Mouse (Mus musculus) heart, embryonic 15.5 days (tissue): Measurements from ENCODE around the gene Plau. TPM values are rescaled to one million over a fixed set of nuclear protein-coding genes. Genes with fewer than 3 reads are reported as not detected.

Experiments used
- ATAC-seq: fragments of 200-750 bp; cut with Nextera tagmentation; replicated peaks from 2 replicates; pipeline ENCODE4 v1.8.0; 2017; ENCODE audit warnings: low read depth, moderate TSS enrichment; ENCODE audit not compliant: insufficient number of reproducible peaks, insufficient read depth, low FRiP score
- H3K27ac ChIP-seq: fragments of 300-500 bp; sonication (generic); 2 replicates; pipeline ENCODE4 v1.5.1; 2015; ENCODE audit warnings: mild to moderate bottlenecking, inconsistent platforms
- H3K27me3 ChIP-seq: fragments of 300-500 bp; sonication (generic); 2 replicates; pipeline ENCODE4 v1.6.1; 2015; ENCODE audit warnings: inconsistent platforms
- H3K36me3 ChIP-seq: fragments of 300-500 bp; sonication (generic); 2 replicates; pipeline ENCODE4 v1.6.1; 2015; ENCODE audit warnings: mild to moderate bottlenecking, inconsistent platforms
- H3K4me1 ChIP-seq: fragments of 300-500 bp; sonication (generic); replicated peaks from 2 replicates; pipeline ENCODE4 v1.6.1; 2015; ENCODE audit warnings: inconsistent platforms
- H3K4me2 ChIP-seq: fragments of 300-500 bp; sonication (generic); 2 replicates; pipeline ENCODE4 v1.6.1; 2015; ENCODE audit warnings: inconsistent platforms, mild to moderate bottlenecking, moderate library complexity
- H3K4me3 ChIP-seq: fragments of 300-500 bp; sonication (generic); 2 replicates; pipeline ENCODE4 v1.5.1; 2015; ENCODE audit warnings: mild to moderate bottlenecking, inconsistent platforms
- H3K9ac ChIP-seq: fragments of 300-500 bp; sonication (generic); 2 replicates; pipeline ENCODE4 v1.6.1; 2015; ENCODE audit warnings: mild to moderate bottlenecking, inconsistent platforms
- H3K9me3 ChIP-seq: fragments of 300-500 bp; sonication (generic); replicated peaks from 2 replicates; pipeline ENCODE4 v1.6.1; 2016; ENCODE audit warnings: inconsistent platforms
- WGBS: fragments of 180-500 bp; shearing (Covaris S2); methylation state at CpG from one replicate; pipeline ENCODE4 v1.1.7; 2015; ENCODE audit warnings: mixed read lengths; 5-methylcytosine and 5-hydroxymethylcytosine counted together
- polyA plus RNA-seq: library from polyadenylated mRNA; unstranded; fragments of >200 nt; fragmentation: Nextera tagmentation; extraction: Ambion mirVana; gene quantifications from 2 replicates; pipeline ENCODE4 v1.2.1, GENCODE M21; 2015

Plau gene
- polyA plus RNA-seq, 1 experiment from 2014 or later = 1.4 TPM

GRCm38 (mm10) chr14:20795423-20796152, 40.9 kb upstream of the Plau start:
- Histone ChIP-seq H3K4me2 (peak overlapping the region; percentile 88), H3K27me3 (no peaks in the 10 kb centered on the region), H3K9ac (peak overlapping the region; percentile 91), H3K9me3 (no peaks in the 10 kb centered on the region), H3K27ac (peak overlapping the region; percentile 92), H3K4me1 (peaks cover 41% of the 10 kb centered on the region), H3K36me3 (peaks cover 14% of the 10 kb centered on the region), H3K4me3 (peak overlapping the region; percentile 94)
- no peak for ATAC-seq
- WGBS = 53% methylated on average over 8 of the region's 9 CpGs

GRCm38 (mm10) chr14:20796170-20796569, 40.3 kb upstream of the Plau start:
- Histone ChIP-seq H3K27ac (peak overlapping the region; percentile 92), H3K27me3 (no peaks in the 10 kb centered on the region), H3K9ac (no peak overlapping the region), H3K36me3 (peaks cover 9% of the 10 kb centered on the region; the same call in 1 of the 2 replicates), H3K4me1 (peaks cover 35% of the 10 kb centered on the region), H3K4me2 (no peak overlapping the region; the same call in 1 of the 2 replicates), H3K4me3 (no peak overlapping the region), H3K9me3 (no peaks in the 10 kb centered on the region)
- 71% methylated on average over 8 of the region's 8 CpGs for WGBS
- ATAC-seq = no peak

GRCm38 (mm10) chr14:20796643-20797042, 39.8 kb upstream of the Plau start:
- Histone ChIP-seq H3K4me2 (no peak overlapping the region), H3K4me1 (peaks cover 31% of the 10 kb centered on the region), H3K27ac (no peak overlapping the region), H3K9ac (no peak overlapping the region), H3K36me3 (peaks cover 4% of the 10 kb centered on the region; the same call in 1 of the 2 replicates), H3K9me3 (no peaks in the 10 kb centered on the region), H3K27me3 (no peaks in the 10 kb centered on the region), H3K4me3 (no peak overlapping the region)
- no peak for ATAC-seq
- WGBS = 72% methylated on average over 8 of the region's 8 CpGs

- no peak for ATAC-seq
- Histone ChIP-seq H3K9ac (no peak overlapping the region), H3K4me1 (peaks cover 20% of the 10 kb centered on the region), H3K9me3 (no peaks in the 10 kb centered on the region), H3K36me3 (no peaks in the 10 kb centered on the region), H3K27ac (no peak overlapping the region), H3K4me2 (0 out of 2 replicates have a peak overlapping the region, but pooled peaks have one; percentile 8), H3K27me3 (no peaks in the 10 kb centered on the region), H3K4me3 (no peak overlapping the region)
- 80% methylated on average over 6 of the region's 6 CpGs for WGBS
Observed at GRCm38 (mm10) chr14:20798300-20798699, 38.2 kb upstream of the Plau start.

- H3K4me2 ChIP-seq = 0 out of 2 replicates have a peak overlapping the region, but pooled peaks have one; percentile 8
- ATAC-seq = no peak
- H3K4me3 ChIP-seq = no peak overlapping the region
- peaks cover 22% of the 10 kb centered on the region for H3K4me1 ChIP-seq
- no peaks in the 10 kb centered on the region for H3K9me3 ChIP-seq
- no peaks in the 10 kb centered on the region for H3K36me3 ChIP-seq
- H3K9ac ChIP-seq = no peak overlapping the region
- H3K27me3 ChIP-seq = no peaks in the 10 kb centered on the region
- no peak overlapping the region for H3K27ac ChIP-seq
- 10% methylated on average over 7 of the region's 7 CpGs for WGBS
Observed at GRCm38 (mm10) chr14:20798761-20799160, 37.7 kb upstream of the Plau start.

- H3K9ac ChIP-seq = no peak overlapping the region
- H3K4me3 ChIP-seq = no peak overlapping the region
- no peaks in the 10 kb centered on the region for H3K27me3 ChIP-seq
- H3K9me3 ChIP-seq = no peaks in the 10 kb centered on the region
- peaks cover 41% of the 10 kb centered on the region for H3K4me1 ChIP-seq
- no peaks in the 10 kb centered on the region for H3K36me3 ChIP-seq
- WGBS = 24% methylated on average over 2 of the region's 2 CpGs
- ATAC-seq = 0 out of 2 replicates have a peak, but pooled peaks have one; percentile 24
- H3K27ac ChIP-seq = no peak overlapping the region
- H3K4me2 ChIP-seq = no peak overlapping the region
Observed at GRCm38 (mm10) chr14:20802926-20803605, 33.4 kb upstream of the Plau start.

GRCm38 (mm10) chr14:20803606-20803938, 32.9 kb upstream of the Plau start:
- no peak overlapping the region for H3K4me3 ChIP-seq
- H3K9ac ChIP-seq = no peak overlapping the region
- WGBS = 7% methylated on average over 7 of the region's 7 CpGs
- no peaks in the 10 kb centered on the region for H3K27me3 ChIP-seq
- no peak overlapping the region for H3K27ac ChIP-seq
- no peaks in the 10 kb centered on the region for H3K9me3 ChIP-seq
- no peak overlapping the region for H3K4me2 ChIP-seq
- H3K4me1 ChIP-seq = peaks cover 38% of the 10 kb centered on the region
- ATAC-seq = 0 out of 2 replicates have a peak, but pooled peaks have one; percentile 29
- no peaks in the 10 kb centered on the region for H3K36me3 ChIP-seq

GRCm38 (mm10) chr14:20804481-20804880, 32.0 kb upstream of the Plau start:
- no peak for ATAC-seq
- WGBS = 52% methylated on average over 5 of the region's 5 CpGs
- no peak overlapping the region for H3K4me2 ChIP-seq
- no peaks in the 10 kb centered on the region for H3K36me3 ChIP-seq
- H3K4me1 ChIP-seq = peaks cover 34% of the 10 kb centered on the region
- H3K4me3 ChIP-seq = no peak overlapping the region
- H3K27ac ChIP-seq = no peak overlapping the region
- no peak overlapping the region for H3K9ac ChIP-seq
- no peaks in the 10 kb centered on the region for H3K9me3 ChIP-seq
- H3K27me3 ChIP-seq = no peaks in the 10 kb centered on the region

GRCm38 (mm10) chr14:20804964-20805672, 31.3 kb upstream of the Plau start:
- Histone ChIP-seq H3K27ac (peak overlapping the region; percentile 80), H3K9ac (no peak overlapping the region), H3K4me3 (no peak overlapping the region), H3K9me3 (no peaks in the 10 kb centered on the region), H3K27me3 (no peaks in the 10 kb centered on the region), H3K36me3 (no peaks in the 10 kb centered on the region), H3K4me1 (peaks cover 34% of the 10 kb centered on the region), H3K4me2 (no peak overlapping the region)
- WGBS = 34% methylated on average over 9 of the region's 9 CpGs
- ATAC-seq = peak; percentile 82

- no peak overlapping the region for H3K4me3 ChIP-seq
- no peak for ATAC-seq
- H3K27ac ChIP-seq = peak overlapping the region; percentile 80; the same call in 1 of the 2 replicates
- H3K4me1 ChIP-seq = peaks cover 34% of the 10 kb centered on the region
- no peaks in the 10 kb centered on the region for H3K36me3 ChIP-seq
- H3K9me3 ChIP-seq = no peaks in the 10 kb centered on the region
- 84% methylated on average over 14 of the region's 14 CpGs for WGBS
- no peaks in the 10 kb centered on the region for H3K27me3 ChIP-seq
- no peak overlapping the region for H3K4me2 ChIP-seq
- no peak overlapping the region for H3K9ac ChIP-seq
Observed at GRCm38 (mm10) chr14:20806116-20806840, 30.2 kb upstream of the Plau start.

- no peak for ATAC-seq
Observed at GRCm38 (mm10) chr14:20809349-20809748, 27.1 kb upstream of the Plau start.

More at GRCm38 (mm10) chr14:20809349-20809748, 27.1 kb upstream of the Plau start:
- Histone ChIP-seq H3K4me2 (no peak overlapping the region), H3K4me1 (peaks cover 22% of the 10 kb centered on the region), H3K9ac (no peak overlapping the region), H3K4me3 (no peak overlapping the region), H3K27me3 (no peaks in the 10 kb centered on the region), H3K27ac (no peak overlapping the region), H3K36me3 (no peaks in the 10 kb centered on the region), H3K9me3 (no peaks in the 10 kb centered on the region)
- WGBS = 75% methylated on average over 4 of the region's 4 CpGs
